ENCODE assay signal across 18 mouse cellular contexts in the genomic region with DNA sequence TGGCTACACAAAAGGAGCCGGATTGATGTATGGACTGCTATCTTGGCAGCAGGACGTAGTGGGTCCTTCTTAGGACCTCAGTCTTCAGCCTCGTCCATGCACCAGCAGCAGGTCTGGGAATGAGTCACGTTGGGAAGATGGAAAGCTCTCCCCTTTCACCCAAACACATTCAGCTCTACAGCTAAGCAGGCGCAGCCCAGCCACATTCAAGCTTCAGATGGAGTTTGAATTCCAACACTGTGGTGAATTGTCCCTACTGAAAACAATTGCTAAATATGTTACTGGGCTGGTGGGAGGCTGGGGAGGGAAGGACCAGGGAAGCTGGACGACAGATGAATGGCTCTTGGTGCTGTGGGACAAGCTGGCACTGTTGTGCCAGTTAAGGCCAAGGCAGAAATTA. TPM values are rescaled to one million over a fixed set of nuclear protein-coding genes. Genes with fewer than 3 reads are reported as not detected.
DNase-seq lines count a peak whose midpoint lies in the region; ATAC-seq and TF ChIP-seq lines count a peak whose summit lies in the region.
"Had no signal": no experiment of that assay in that cellular context is flagged by ENCODE, and none has a peak within 500 bp of the region (broad histone marks: within the 10 kb centered on the region; RNA-seq: fewer than 3 reads in every experiment).

No protein-coding gene starts in this region.

- peak overlapping the region; percentile 87 for H3K9ac ChIP-seq in liver, embryonic 13.5 days
- H3K9ac ChIP-seq: forebrain, embryonic 15.5 days had no signal

- no peak overlapping the region for H3K4me3 ChIP-seq in gastrocnemius, adult 2 months
- H3K4me3 ChIP-seq in liver, embryonic 13.5 days (replicated peaks): peak overlapping the region; percentile 81
- no peak overlapping the region for H3K4me3 ChIP-seq in embryonic facial prominence, embryonic 10.5 days
- H3K4me3 ChIP-seq: forebrain, embryonic 15.5 days; layer of hippocampus, adult 2 months; megakaryocyte, embryonic 14.5 days had no signal

- H3K9me3 ChIP-seq in liver, embryonic 13.5 days (replicated peaks): no peaks in the 10 kb centered on the region
- no peaks in the 10 kb centered on the region for H3K9me3 ChIP-seq in embryonic facial prominence, embryonic 10.5 days
- H3K9me3 ChIP-seq: forebrain, embryonic 15.5 days; megakaryocyte, embryonic 14.5 days had no signal

- peak overlapping the region; percentile 51; the same call in 1 of the 2 replicates for H3K27ac ChIP-seq in gastrocnemius, adult 2 months
- peak overlapping the region; percentile 100 for H3K27ac ChIP-seq in liver, embryonic 13.5 days
- no peak overlapping the region for H3K27ac ChIP-seq in embryonic facial prominence, embryonic 10.5 days (replicated peaks)
- H3K27ac ChIP-seq: forebrain, embryonic 15.5 days; kidney, postnatal 0 days; layer of hippocampus, adult 2 months had no signal

- TF ChIP-seq CTCF in gastrocnemius, adult 2 months (IDR thresholded peaks at IDR 0.05): no peak

- peaks cover 88% of the 10 kb centered on the region for H3K4me1 ChIP-seq in liver, embryonic 13.5 days (replicated peaks)
- peaks cover 20% of the 10 kb centered on the region for H3K4me1 ChIP-seq in embryonic facial prominence, embryonic 10.5 days

- no peak for DNase-seq in gastrocnemius, adult 2 months
- no peak for DNase-seq in gastrocnemius, postnatal 10 days
- peak; percentile 2 for DNase-seq in kidney, adult 18-20 months
- no peak for DNase-seq in kidney, postnatal 4 days
- DNase-seq in liver, embryonic 13.5 days: no peak
- DNase-seq in cerebellum, adult 11 months: no peak
- DNase-seq in embryonic facial prominence, embryonic 10.5 days (ENCODE audit: low spot score): no peak
- DNase-seq: B cell, adult 2 months; cerebellum, postnatal 25 days; lung, postnatal 14 days; right cerebral cortex, adult 18-20 months; thymus, postnatal 4 days had no signal

- H3K4me2 ChIP-seq in liver, embryonic 13.5 days: peak overlapping the region; percentile 78
- H3K4me2 ChIP-seq: forebrain, embryonic 15.5 days had no signal

- H3K27me3 ChIP-seq in liver, embryonic 13.5 days: no peaks in the 10 kb centered on the region
- peaks cover 60% of the 10 kb centered on the region for H3K27me3 ChIP-seq in embryonic facial prominence, embryonic 10.5 days (replicated peaks; ENCODE audit: low read depth, poor library complexity, severe bottlenecking)
- H3K27me3 ChIP-seq: forebrain, embryonic 15.5 days; Patski had no signal

- no peak for ATAC-seq in liver, embryonic 13.5 days (ENCODE audit: low read depth)
- ATAC-seq: activated CD4-positive, CD25-positive, alpha-beta regulatory T cell, adult 4 months; forebrain, embryonic 15.5 days; Patski had no signal

- intact Hi-C loops in gastrocnemius, adult 2 months (cut with DNase I): no loop called here

- WGBS in liver, embryonic 13.5 days (ENCODE audit: insufficient replicate concordance): 82% methylated on average over 6 of the region's 6 CpGs
- 81% methylated on average over 6 of the region's 6 CpGs for WGBS in embryonic facial prominence, embryonic 10.5 days

- peaks cover 44% of the 10 kb centered on the region for H3K36me3 ChIP-seq in liver, embryonic 13.5 days
- no peaks in the 10 kb centered on the region for H3K36me3 ChIP-seq in embryonic facial prominence, embryonic 10.5 days (replicated peaks)
- H3K36me3 ChIP-seq: forebrain, embryonic 15.5 days had no signal

RNA-seq across cellular contexts. Expression of a gene that starts 5.1 kb away (rescaled TPM):
- total RNA-seq in gastrocnemius, adult 2 months (2021): 100 to 1,000 TPM; 147 to 151 TPM
- 10 to 100 TPM; 25.3 to 27.2 TPM for total RNA-seq in gastrocnemius, postnatal 10 days (2021)
- polyA plus RNA-seq in liver, embryonic 13.5 days (2015; fragmentation: Nextera tagmentation; extraction: Ambion mirVana): 337 and 409 TPM in 2 replicates
- polyA plus RNA-seq in embryonic facial prominence, embryonic 10.5 days (2016; fragmentation: Nextera tagmentation; extraction: Ambion mirVana): 52.1 and 53.1 TPM in 2 replicates

RNA-seq across cellular contexts. Expression of a gene that starts 38.8 kb away (rescaled TPM):
- total RNA-seq in gastrocnemius, adult 2 months (2021): 1 to 10 TPM; 4.1 to 5.8 TPM
- total RNA-seq in gastrocnemius, postnatal 10 days (2021): 10 to 100 TPM in 1 of 2 experiments, 1 to 10 TPM in 1; 6.7 to 10.3 TPM
- polyA plus RNA-seq in liver, embryonic 13.5 days (2015; fragmentation: Nextera tagmentation; extraction: Ambion mirVana): 85.4 and 92.0 TPM in 2 replicates
- 53.7 and 56.9 TPM in 2 replicates for polyA plus RNA-seq in embryonic facial prominence, embryonic 10.5 days (2016; fragmentation: Nextera tagmentation; extraction: Ambion mirVana)

Comparison
In these comparisons a context has a peak if more than half of its experiments do, and no peak if none do; other contexts are left out.
1. RNA of a gene that starts 5.1 kb away (total RNA-seq): 147 to 151 TPM in gastrocnemius, adult 2 months; 25.3 to 27.2 TPM in gastrocnemius, postnatal 10 days; every median in the first group is over 4 times any median in the second.